Mouse (Mus musculus) gastrocnemius, postnatal 10 days (tissue): ENCODE measurements around the gene Heatr5a. TPM values are rescaled to one million over a fixed set of nuclear protein-coding genes. Genes with fewer than 3 reads are reported as not detected.

ENCODE experiments used
- DNase-seq: peaks from one replicate; pipeline ENCODE4 v3.0.0; 2021; ENCODE audit warnings: mixed read lengths
- total RNA-seq, 2 experiments: library from RNA; stranded (reverse); gene quantifications; 2 replicates each; pipeline ENCODE4 v1.2.3; 2021

Heatr5a gene
- total RNA-seq, 2 experiments from 2014 or later, result 19.6 to 25.6 TPM

GRCm38 (mm10) chr12:51884801-51885200 lies 86.3 kb downstream of the Heatr5a start:
- no peak for DNase-seq

DNA sequence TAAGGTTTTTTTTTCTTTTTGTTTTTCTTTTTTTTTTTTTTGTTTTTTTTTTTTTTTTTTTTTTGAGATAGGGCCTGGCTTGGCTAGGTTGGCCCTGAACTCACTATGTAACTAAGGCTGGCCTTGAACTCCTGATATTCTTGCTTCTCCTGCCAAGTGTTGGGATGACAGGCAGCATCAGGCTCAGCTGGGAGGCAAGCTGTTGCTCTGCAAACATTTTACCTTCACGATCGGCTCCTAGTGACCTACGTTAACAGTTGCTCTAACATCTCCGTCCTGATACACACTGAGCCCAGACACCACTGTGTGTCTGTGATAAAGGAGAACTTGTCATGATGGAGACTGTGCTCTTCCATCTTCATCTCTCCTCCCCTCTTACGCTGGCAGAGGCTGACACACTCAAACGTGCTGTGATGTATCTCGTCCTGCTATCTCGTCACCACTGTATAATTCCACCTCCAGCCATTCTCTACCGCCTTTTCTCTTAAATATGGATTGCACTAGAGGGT lies 87.8 kb downstream of the Heatr5a start:
- DNase-seq, result no peak

DNA sequence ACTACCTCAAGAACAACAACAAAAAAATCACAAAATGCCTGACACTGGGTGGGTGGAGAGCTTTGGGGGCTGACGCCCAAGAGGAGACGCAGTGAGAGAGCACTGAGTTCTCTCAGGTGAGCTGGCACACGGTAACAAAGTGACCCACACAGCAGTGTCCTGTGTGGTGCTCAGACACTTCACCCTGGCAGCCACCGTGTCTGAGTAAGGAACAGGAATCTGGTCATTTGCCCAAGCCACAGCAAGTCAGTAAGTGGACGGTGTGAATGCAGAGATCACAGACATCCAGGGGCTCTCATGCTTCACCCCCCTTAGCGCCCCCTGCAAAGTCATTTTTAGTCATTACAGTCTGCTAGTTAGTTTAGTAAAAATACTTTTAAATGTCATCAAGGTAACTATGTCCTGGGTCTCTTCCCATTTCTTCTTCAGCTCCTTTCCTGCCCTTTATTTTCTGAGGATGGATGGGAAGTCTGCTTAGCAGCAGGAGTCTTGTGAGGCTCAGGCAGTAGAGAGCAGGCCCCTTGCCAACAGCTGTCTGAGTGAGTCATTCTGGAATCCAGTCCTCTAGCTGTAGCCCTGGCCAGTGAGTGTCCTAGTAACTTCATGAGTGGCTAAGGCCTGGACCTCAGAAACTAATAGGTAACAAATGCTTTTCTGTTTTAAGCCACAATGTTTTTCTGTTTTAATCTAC lies 88.4 kb downstream of the Heatr5a start:
- peak; percentile 85 for DNase-seq

- no peak for DNase-seq
These were observed 89.3 kb downstream of the Heatr5a start for GRCm38 (mm10) chr12:51881775-51882174.

DNA sequence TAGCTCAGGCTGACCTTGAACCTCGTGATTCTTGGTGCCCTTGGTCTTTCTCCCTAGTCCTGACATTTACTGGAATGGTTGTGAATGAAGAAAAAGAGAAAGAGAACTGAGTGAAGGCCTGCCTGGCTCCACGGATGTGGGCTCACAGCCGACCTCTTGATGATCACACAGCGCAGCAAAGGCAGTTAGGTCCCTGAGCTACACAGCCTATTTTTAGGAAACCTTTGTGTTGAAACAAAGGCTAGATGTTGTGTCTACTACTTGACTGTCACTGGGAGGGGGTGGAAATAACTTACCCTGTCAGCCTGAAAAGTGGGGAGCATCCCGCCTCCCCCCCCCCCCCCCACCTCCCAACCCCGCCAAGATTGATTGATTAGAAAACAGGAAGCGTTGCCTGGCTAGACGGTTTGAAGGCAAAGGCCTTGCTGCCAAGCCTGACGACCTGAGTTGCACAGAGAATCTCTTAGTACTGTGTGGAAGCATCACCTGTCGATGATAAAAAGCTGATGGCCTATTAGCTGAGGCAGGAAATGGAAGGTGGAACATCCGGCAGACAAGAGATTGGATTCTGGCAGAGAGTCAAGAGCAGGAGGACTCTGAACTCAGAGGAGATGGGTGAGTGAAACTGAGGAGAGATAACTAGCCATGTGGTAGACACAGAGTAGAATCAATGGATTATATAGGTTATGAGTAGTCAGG lies 99.5 kb downstream of the Heatr5a start:
- DNase-seq, result no peak

GRCm38 (mm10) chr12:51869511-51869910 lies 101.6 kb downstream of the Heatr5a start:
- no peak for DNase-seq

GRCm38 (mm10) chr12:51867076-51867475 lies 104.0 kb downstream of the Heatr5a start:
- no peak for DNase-seq

DNA sequence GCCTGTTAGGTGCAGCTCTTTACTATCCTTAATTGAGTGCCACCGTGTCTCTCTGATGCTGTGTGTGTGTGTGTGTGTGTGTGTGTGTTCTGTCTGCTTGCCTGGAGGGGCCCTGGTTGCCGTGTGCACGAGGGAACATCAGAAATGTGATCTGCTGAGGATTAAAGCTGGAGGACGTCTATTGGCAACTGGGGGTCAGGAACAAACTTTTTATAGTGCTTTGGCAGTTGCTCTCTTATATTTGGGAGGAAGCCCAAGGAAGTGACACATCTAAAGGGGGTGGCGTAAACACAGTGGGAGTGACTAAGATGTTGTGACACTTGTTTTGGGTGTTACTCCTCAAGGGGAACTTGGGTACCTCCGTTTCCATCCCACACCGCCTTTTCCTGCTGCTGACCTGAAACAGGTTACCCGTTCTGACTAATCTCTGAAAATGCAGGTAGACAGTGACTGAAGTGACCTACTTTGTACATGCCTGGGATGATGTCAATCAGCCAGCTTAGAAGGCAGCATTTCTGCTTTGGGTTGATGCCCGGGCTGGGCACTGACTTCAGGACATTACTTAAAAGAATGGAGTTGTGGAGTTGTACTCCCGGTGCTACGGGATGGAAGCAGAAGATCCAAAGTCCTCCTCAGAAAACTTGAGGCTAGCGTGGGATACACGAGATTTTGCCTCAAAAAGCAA lies 104.8 kb downstream of the Heatr5a start:
- peak; percentile 41 for DNase-seq

GRCm38 (mm10) chr12:51865790-51866179 lies 105.3 kb downstream of the Heatr5a start:
- no peak for DNase-seq

- DNase-seq, result no peak
These were observed 105.9 kb downstream of the Heatr5a start for GRCm38 (mm10) chr12:51865061-51865789.

DNA sequence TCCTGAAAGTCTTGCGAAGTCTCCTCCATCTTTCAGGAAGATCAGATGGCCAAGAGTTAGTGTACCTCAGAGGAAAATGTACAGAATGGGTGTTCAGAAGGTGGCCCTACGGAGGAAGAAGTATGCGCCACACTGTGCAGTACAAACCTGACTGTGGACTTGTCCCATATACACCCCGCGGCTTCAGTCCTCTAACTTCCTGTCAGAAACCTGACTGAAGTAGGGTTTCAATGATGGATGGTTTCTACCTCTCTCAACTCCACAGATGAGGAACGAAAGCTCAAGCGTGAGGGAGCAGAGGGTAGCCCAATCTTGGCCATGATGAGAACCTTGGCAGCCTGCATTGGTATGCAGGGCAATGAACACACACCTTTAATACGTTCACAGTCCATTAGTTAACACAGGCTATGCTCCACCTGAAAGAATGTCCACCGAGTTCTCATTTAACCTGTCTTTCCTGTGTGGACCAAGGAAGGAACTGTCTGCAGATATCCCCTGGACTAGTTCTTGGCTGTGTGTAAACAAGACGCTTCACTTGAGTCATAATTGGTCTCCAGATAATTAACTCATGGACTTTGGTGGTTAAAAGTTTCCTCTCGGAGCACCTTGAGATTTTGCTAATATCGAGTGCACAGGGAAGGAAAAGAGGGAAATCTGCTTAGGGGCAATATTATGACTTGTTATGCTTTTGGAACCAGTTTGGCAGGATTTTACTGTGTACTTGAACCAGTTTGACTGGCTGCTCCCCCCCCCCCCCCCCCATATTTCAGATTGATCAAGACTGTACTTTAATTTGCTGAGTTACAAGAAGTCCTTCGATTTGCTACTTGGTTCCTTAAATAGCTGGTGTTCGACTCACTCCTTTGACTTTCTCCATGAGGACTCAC lies 107.8 kb downstream of the Heatr5a start:
- no peak for DNase-seq

GRCm38 (mm10) chr12:51858134-51859028 lies 112.7 kb downstream of the Heatr5a start:
- DNase-seq, result no peak

- DNase-seq, result no peak
These were observed 114.3 kb downstream of the Heatr5a start for GRCm38 (mm10) chr12:51856768-51857295.

DNA sequence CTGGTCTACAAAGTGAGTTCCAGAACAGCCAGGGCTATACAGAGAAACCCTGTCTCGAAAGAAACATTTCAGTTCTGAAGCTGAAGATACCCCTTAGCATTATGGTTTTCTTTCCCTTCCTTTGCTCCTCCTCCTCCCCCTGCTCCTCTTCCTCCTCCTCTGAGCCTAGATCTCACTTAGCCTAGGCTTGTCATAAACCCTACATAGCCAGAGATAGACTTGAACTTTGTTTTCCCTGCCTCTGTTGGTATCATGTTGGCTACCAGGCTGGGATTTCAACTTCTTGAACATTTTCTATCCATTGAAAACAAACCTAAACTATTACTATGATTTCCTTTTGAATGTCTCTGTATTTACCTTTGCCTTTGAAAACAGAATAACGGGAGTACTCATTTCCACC lies 115.2 kb downstream of the Heatr5a start:
- DNase-seq, result no peak

- DNase-seq, result no peak
These were observed 115.7 kb downstream of the Heatr5a start for GRCm38 (mm10) chr12:51855453-51855852.

DNA sequence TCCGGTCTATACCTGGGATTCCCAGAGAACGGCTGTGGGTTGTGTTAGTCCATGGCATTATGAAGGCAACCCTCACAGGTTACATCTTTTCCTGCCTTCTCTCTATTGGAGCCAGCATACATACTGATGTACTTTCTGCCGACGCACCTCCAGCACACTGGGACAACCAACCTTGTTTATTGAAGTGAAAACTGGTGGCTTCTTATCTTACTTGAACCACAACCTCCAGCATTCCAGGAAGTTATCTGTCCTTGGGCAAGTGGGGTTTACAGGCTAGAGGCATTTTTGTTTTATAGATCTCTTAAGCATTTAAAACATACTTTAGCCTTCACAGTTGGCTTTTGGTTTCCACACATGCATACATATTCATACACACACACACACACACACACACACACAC lies 119.5 kb downstream of the Heatr5a start:
- no peak for DNase-seq

DNA sequence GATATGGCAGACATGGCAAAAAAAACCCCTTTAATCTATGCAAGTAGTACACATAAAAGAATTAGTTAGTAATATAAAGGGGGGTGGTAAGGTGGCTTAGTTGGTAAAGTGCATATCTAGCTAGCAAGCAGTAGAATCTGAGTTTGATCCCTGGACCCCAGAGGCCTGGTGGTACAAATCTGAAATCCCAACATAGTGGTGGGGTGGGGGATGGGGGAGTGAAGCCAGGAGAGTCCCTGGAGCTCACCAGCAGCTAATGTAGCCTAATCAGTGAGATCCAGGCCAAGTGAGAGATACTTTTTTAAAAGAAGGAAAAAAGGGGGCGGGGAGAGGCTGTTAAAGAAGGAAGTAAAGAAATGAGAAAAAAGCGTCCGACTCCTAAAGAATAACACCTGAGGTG lies 120.0 kb downstream of the Heatr5a start:
- DNase-seq, result no peak

GRCm38 (mm10) chr12:51850339-51850738 lies 120.8 kb downstream of the Heatr5a start:
- DNase-seq, result no peak

- no peak for DNase-seq
These were observed 121.2 kb downstream of the Heatr5a start for GRCm38 (mm10) chr12:51849902-51850301.
